Mouse (Mus musculus): ENCODE measurements at regions not wholly inside any gene's neighbourhood (a gene's known extent, or its start where the extent isn't known, plus 50 kb on each side); places are given as distances from the start of the nearest gene placed in this dataset.
"Not testable (repeated sequence)": the region's sequence is repeated elsewhere in the genome, so short reads cannot be mapped to it uniquely, and the experiment has no call there.

- ChIA-PET POLR2A (no interaction called here), CTCF (no interaction called here)
- H3K27me3 ChIP-seq, result peaks cover 16% of the 10 kb centered on the region
- ATAC-seq (no peak), DNase-seq (ENCODE audit: low read depth, low spot score) (no peak)
- TF ChIP-seq CTCF (IDR thresholded peaks at IDR 0.05), result no peak
- in situ Hi-C loops (cut with MboI; ENCODE audit: low pct_unique_long_range_greater_than_20kb), result no loop called here
Observed at GRCm38 (mm10) chr12:113423736-113424597, 65.3 kb upstream of the Adam6b start.

- CTCF ChIA-PET; ATAC-seq; POLR2A ChIA-PET; DNase-seq (ENCODE audit: low read depth, low spot score); in situ Hi-C loops (cut with MboI; ENCODE audit: low pct_unique_long_range_greater_than_20kb): not testable (repeated sequence)
- peaks cover 16% of the 10 kb centered on the region for H3K27me3 ChIP-seq
Observed at GRCm38 (mm10) chr12:113424598-113425208, 64.6 kb upstream of the Adam6b start.

- in situ Hi-C loops (cut with MboI; ENCODE audit: low pct_unique_long_range_greater_than_20kb), result no loop called here
- ChIA-PET CTCF (no interaction called here), POLR2A (no interaction called here)
- DNase-seq (ENCODE audit: low read depth, low spot score), result no peak
- no peak for TF ChIP-seq CTCF (IDR thresholded peaks at IDR 0.05)
- no peak for ATAC-seq
- H3K27me3 ChIP-seq, result peaks cover 16% of the 10 kb centered on the region
Observed at GRCm38 (mm10) chr12:113425209-113426070, 63.9 kb upstream of the Adam6b start.

GRCm38 (mm10) chr12:113426636-113427035 is 62.7 kb upstream of the Adam6b start:
- no peak for ATAC-seq
- TF ChIP-seq CTCF (IDR thresholded peaks at IDR 0.05), result no peak
- CTCF ChIA-PET, result no interaction called here

GRCm38 (mm10) chr12:113427339-113427738 is 62.0 kb upstream of the Adam6b start:
- ATAC-seq, result no peak
- TF ChIP-seq CTCF (IDR thresholded peaks at IDR 0.05), result no peak
- peaks cover 16% of the 10 kb centered on the region for H3K27me3 ChIP-seq
- ChIA-PET POLR2A (no interaction called here), CTCF (no interaction called here)
- in situ Hi-C loops (cut with MboI; ENCODE audit: low pct_unique_long_range_greater_than_20kb), result no loop called here
- no peak for DNase-seq (ENCODE audit: low read depth, low spot score)

More at GRCm38 (mm10) chr12:113426636-113427035, 62.7 kb upstream of the Adam6b start:
- peaks cover 16% of the 10 kb centered on the region for H3K27me3 ChIP-seq
- DNase-seq (ENCODE audit: low read depth, low spot score), result no peak
- POLR2A ChIA-PET, result no interaction called here
- in situ Hi-C loops (cut with MboI; ENCODE audit: low pct_unique_long_range_greater_than_20kb), result no loop called here

GRCm38 (mm10) chr12:113428461-113428860 is 60.9 kb upstream of the Adam6b start:
- no peak for ATAC-seq
- TF ChIP-seq CTCF (IDR thresholded peaks at IDR 0.05), result no peak
- in situ Hi-C loops (cut with MboI; ENCODE audit: low pct_unique_long_range_greater_than_20kb), result no loop called here
- ChIA-PET CTCF (no interaction called here), POLR2A (no interaction called here)
- H3K27me3 ChIP-seq, result peaks cover 16% of the 10 kb centered on the region
- no peak for DNase-seq (ENCODE audit: low read depth, low spot score)

- ChIA-PET POLR2A (no interaction called here), CTCF (no interaction called here)
- peaks cover 16% of the 10 kb centered on the region for H3K27me3 ChIP-seq
- no peak for ATAC-seq
- in situ Hi-C loops (cut with MboI; ENCODE audit: low pct_unique_long_range_greater_than_20kb), result no loop called here
- TF ChIP-seq CTCF (IDR thresholded peaks at IDR 0.05), result no peak
- no peak for DNase-seq (ENCODE audit: low read depth, low spot score)
Observed at GRCm38 (mm10) chr12:113428901-113429300, 60.4 kb upstream of the Adam6b start.

- no peak for TF ChIP-seq CTCF (IDR thresholded peaks at IDR 0.05)
- ChIA-PET POLR2A (no interaction called here), CTCF (no interaction called here)
- H3K27me3 ChIP-seq, result peaks cover 16% of the 10 kb centered on the region
- no peak for ATAC-seq
- no peak for DNase-seq (ENCODE audit: low read depth, low spot score)
- in situ Hi-C loops (cut with MboI; ENCODE audit: low pct_unique_long_range_greater_than_20kb), result no loop called here
Observed at GRCm38 (mm10) chr12:113430340-113430739, 59.0 kb upstream of the Adam6b start.

All from Patski (cell line).